Comparison of ENCODE assay signal across 8 mouse cellular contexts in the genomic region with DNA sequence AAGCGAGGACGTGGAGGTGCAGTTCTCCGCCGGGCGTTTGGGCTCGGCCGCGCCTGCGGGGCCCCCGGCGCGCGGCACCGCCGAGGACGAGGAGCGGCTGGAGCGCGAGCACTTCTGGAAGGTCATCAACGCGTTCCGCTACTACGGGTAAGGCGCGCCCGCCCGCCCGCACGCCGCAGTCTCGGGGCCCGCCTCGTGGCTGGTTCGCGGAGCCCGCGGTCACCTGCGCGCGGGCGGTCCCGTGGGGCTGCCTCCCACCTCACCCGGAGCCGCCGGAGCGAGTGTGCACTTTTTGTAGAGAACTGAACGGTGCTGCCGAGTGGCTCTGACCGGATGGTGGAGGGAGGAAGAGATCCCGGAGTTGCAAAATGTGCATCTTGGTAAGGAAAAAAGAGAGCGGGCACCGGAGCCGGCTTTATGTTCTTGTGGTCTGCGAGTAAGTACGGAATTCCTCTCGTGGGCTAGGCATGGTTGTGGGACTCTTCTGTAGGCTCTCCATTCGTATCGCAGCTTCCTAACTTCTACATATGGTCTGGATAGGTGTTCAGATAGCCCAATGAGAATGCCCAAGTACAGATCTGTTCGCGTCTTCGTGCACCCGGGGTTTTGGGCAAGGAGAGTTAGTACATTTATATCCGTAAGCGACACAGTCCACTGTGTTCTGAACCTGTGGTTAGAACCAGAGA. TPM values are rescaled to one million over a fixed set of nuclear protein-coding genes. Genes with fewer than 3 reads are reported as not detected.
A peak's percentile ranks its signal among the peaks of the same experiment; 100 is the strongest.
DNase-seq lines count a peak whose midpoint lies in the region; ATAC-seq and TF ChIP-seq lines count a peak whose summit lies in the region.

No protein-coding gene starts in this region.

- peak overlapping the region; percentile 84 for H3K9ac ChIP-seq in embryonic facial prominence, embryonic 11.5 days (replicated peaks; ENCODE audit: low read length)
- peak overlapping the region; percentile 90 for H3K9ac ChIP-seq in heart, embryonic 14.5 days (ENCODE audit: low read length)
- peak overlapping the region; percentile 86 for H3K9ac ChIP-seq in liver, embryonic 15.5 days
- H3K9ac ChIP-seq in neural tube, embryonic 14.5 days (replicated peaks; ENCODE audit: low read depth, low read length): peak overlapping the region; percentile 55

- no peak for TF ChIP-seq POLR2A in thymus, adult 2 months (IDR thresholded peaks at IDR 0.05; ENCODE audit: control insufficient read depth, extremely low read depth, insufficient read depth, low read length, poor library complexity)

- no peaks in the 10 kb centered on the region for H3K36me3 ChIP-seq in embryonic facial prominence, embryonic 11.5 days (replicated peaks; ENCODE audit: control insufficient read depth, insufficient read depth, low read depth, low read length)
- no peaks in the 10 kb centered on the region for H3K36me3 ChIP-seq in heart, embryonic 14.5 days (ENCODE audit: control insufficient read depth, insufficient read depth, low read length)
- no peaks in the 10 kb centered on the region for H3K36me3 ChIP-seq in liver, embryonic 15.5 days (replicated peaks)
- no peaks in the 10 kb centered on the region for H3K36me3 ChIP-seq in neural tube, embryonic 14.5 days (ENCODE audit: control insufficient read depth, insufficient read depth, low read length)
- H3K36me3 ChIP-seq in thymus, adult 2 months (ENCODE audit: control insufficient read depth, insufficient read depth, low read length): no peaks in the 10 kb centered on the region

- H3K4me1 ChIP-seq in embryonic facial prominence, embryonic 11.5 days (ENCODE audit: control insufficient read depth, insufficient read depth, low read length): no peaks in the 10 kb centered on the region
- peaks cover 5 to 25% of the 10 kb centered on the region in 2 experiments for H3K4me1 ChIP-seq in heart, embryonic 14.5 days (ENCODE audit: control insufficient read depth in 2 of 2, insufficient read depth in 2 of 2, low read length in 2 of 2)
- peaks cover 34% of the 10 kb centered on the region for H3K4me1 ChIP-seq in liver, embryonic 15.5 days (replicated peaks)
- H3K4me1 ChIP-seq in neural tube, embryonic 14.5 days (ENCODE audit: control insufficient read depth, insufficient read depth, low read length): peaks cover 20% of the 10 kb centered on the region
- H3K4me1 ChIP-seq in thymus, adult 2 months (replicated peaks; ENCODE audit: control insufficient read depth, insufficient read depth, low read length): 0 out of 2 replicates have a peak, but pooled peaks cover 2% of the 10 kb centered on the region

- H3K27ac ChIP-seq in embryonic facial prominence, embryonic 11.5 days (replicated peaks; ENCODE audit: low read depth, low read length): peak overlapping the region; percentile 62; the same call in 1 of the 2 replicates
- peak overlapping the region; percentile 68 to 88 for H3K27ac ChIP-seq in heart, embryonic 14.5 days (replicated peaks in 1 of 2; ENCODE audit: control insufficient read depth in 1 of 2, insufficient read depth in 1 of 2, low read depth in 2 of 2, low read length in 2 of 2)
- H3K27ac ChIP-seq in liver, embryonic 15.5 days (replicated peaks): peak overlapping the region; percentile 90
- peak overlapping the region; percentile 74 for H3K27ac ChIP-seq in neural tube, embryonic 14.5 days (ENCODE audit: low read depth, low read length)
- no peak overlapping the region for H3K27ac ChIP-seq in thymus, adult 2 months (ENCODE audit: control insufficient read depth, insufficient read depth, low read length)

- no peaks in the 10 kb centered on the region for H3K27me3 ChIP-seq in embryonic facial prominence, embryonic 11.5 days (ENCODE audit: control insufficient read depth, insufficient read depth, low read length)
- no peaks in the 10 kb centered on the region for H3K27me3 ChIP-seq in heart, embryonic 14.5 days (ENCODE audit: control insufficient read depth, insufficient read depth, low read length)
- H3K27me3 ChIP-seq in liver, embryonic 15.5 days: no peaks in the 10 kb centered on the region
- no peaks in the 10 kb centered on the region for H3K27me3 ChIP-seq in neural tube, embryonic 14.5 days (ENCODE audit: control insufficient read depth, insufficient read depth, low read length)
- no peaks in the 10 kb centered on the region for H3K27me3 ChIP-seq in thymus, adult 2 months (ENCODE audit: control insufficient read depth, insufficient read depth, low read length)

- peak; percentile 67 for ATAC-seq in embryonic facial prominence, embryonic 11.5 days (replicated peaks; ENCODE audit: insufficient number of reproducible peaks, low FRiP score, low TSS enrichment, low read depth)
- peak; percentile 68 for ATAC-seq in heart, embryonic 14.5 days (ENCODE audit: insufficient number of reproducible peaks, insufficient read depth, low FRiP score, low read depth)
- ATAC-seq in liver, embryonic 15.5 days (ENCODE audit: insufficient read depth): peak; percentile 78
- peak; percentile 80 for ATAC-seq in neural tube, embryonic 14.5 days (ENCODE audit: low read depth)

- H3K4me3 ChIP-seq in embryonic facial prominence, embryonic 11.5 days (ENCODE audit: low read depth, low read length): peak overlapping the region; percentile 81
- H3K4me3 ChIP-seq in heart, embryonic 14.5 days (ENCODE audit: control insufficient read depth in 1 of 2, insufficient read depth in 1 of 2, low read depth in 1 of 2, low read length in 2 of 2): peak overlapping the region; percentile 70 to 92
- peak overlapping the region; percentile 83 for H3K4me3 ChIP-seq in liver, embryonic 15.5 days (replicated peaks)
- peak overlapping the region; percentile 78 for H3K4me3 ChIP-seq in neural tube, embryonic 14.5 days (ENCODE audit: low read depth, low read length)
- H3K4me3 ChIP-seq in thymus, adult 2 months (ENCODE audit: control insufficient read depth, insufficient read depth, low read length): peak overlapping the region; percentile 75

- H3K9me3 ChIP-seq in embryonic facial prominence, embryonic 11.5 days (replicated peaks; ENCODE audit: control insufficient read depth, low read length): no peaks in the 10 kb centered on the region
- H3K9me3 ChIP-seq in heart, embryonic 14.5 days (ENCODE audit: control insufficient read depth, low read length): no peaks in the 10 kb centered on the region
- no peaks in the 10 kb centered on the region for H3K9me3 ChIP-seq in liver, embryonic 15.5 days (replicated peaks)
- no peaks in the 10 kb centered on the region for H3K9me3 ChIP-seq in neural tube, embryonic 14.5 days (ENCODE audit: control insufficient read depth, low read length)

- TF ChIP-seq CTCF in thymus, adult 2 months (IDR thresholded peaks at IDR 0.05; ENCODE audit: borderline replicate concordance, control insufficient read depth, extremely low read depth, insufficient read depth, low read length, poor library complexity): no peak

- WGBS in embryonic facial prominence, embryonic 11.5 days: 0% methylated on average over 55 of the region's 64 CpGs
- WGBS in heart, embryonic 14.5 days: under 1% methylated on average over 50 of the region's 64 CpGs
- under 1% methylated on average over 64 of the region's 64 CpGs for WGBS in liver, embryonic 15.5 days (ENCODE audit: insufficient replicate concordance)
- under 1% methylated on average over 56 of the region's 64 CpGs for WGBS in neural tube, embryonic 14.5 days
- under 1% methylated on average over 64 of the region's 64 CpGs for WGBS in thymus, adult 2 months

- H3K4me2 ChIP-seq in embryonic facial prominence, embryonic 11.5 days (ENCODE audit: low read depth, low read length): peak overlapping the region; percentile 72
- peak overlapping the region; percentile 84 for H3K4me2 ChIP-seq in heart, embryonic 14.5 days (ENCODE audit: low read length)
- H3K4me2 ChIP-seq in liver, embryonic 15.5 days: peak overlapping the region; percentile 81
- H3K4me2 ChIP-seq in neural tube, embryonic 14.5 days (ENCODE audit: low read depth, low read length): peak overlapping the region; percentile 75

- DNase-seq in CD4-positive helper T cell, adult 2 months (ENCODE audit: low read depth, low spot score): peak; percentile 70
- peak; percentile 59 for DNase-seq in adrenal gland, postnatal 10 days
- peak; percentile 54 for DNase-seq in embryonic facial prominence, embryonic 11.5 days (ENCODE audit: low spot score)
- DNase-seq in kidney, postnatal 36 days: peak; percentile 20 to 63
- peak; percentile 58 for DNase-seq in thymus, adult 2 months

RNA-seq across cellular contexts. Expression of a gene that starts 0.6 kb away (rescaled TPM):
- 10 to 100 TPM; 16.7 to 19.4 TPM for total RNA-seq in adrenal gland, postnatal 10 days (2021)
- polyA plus RNA-seq in embryonic facial prominence, embryonic 11.5 days (2014; fragmentation: Nextera tagmentation; extraction: Ambion mirVana): 36.4 and 37.1 TPM in 2 replicates
- 30.9 and 31.8 TPM in 2 replicates for polyA plus RNA-seq in heart, embryonic 14.5 days (2014; fragmentation: Nextera tagmentation; extraction: Ambion mirVana)
- polyA plus RNA-seq in liver, embryonic 15.5 days (2015; fragmentation: Nextera tagmentation; extraction: Ambion mirVana): 14.7 and 16.8 TPM in 2 replicates
- 11.2 and 15.9 TPM in 2 replicates for polyA plus RNA-seq in neural tube, embryonic 14.5 days (2014; fragmentation: Nextera tagmentation; extraction: Ambion mirVana)
- polyA plus RNA-seq in thymus, adult 2 months (2012; rRNA removed): 6.6 and 11.7 TPM in 2 replicates

RNA-seq across cellular contexts. Expression of a gene that starts 39.4 kb away (rescaled TPM):
- 10 to 100 TPM; 11.4 to 12.6 TPM for total RNA-seq in adrenal gland, postnatal 10 days (2021)
- 5.1 and 8.0 TPM in 2 replicates for polyA plus RNA-seq in embryonic facial prominence, embryonic 11.5 days (2014; fragmentation: Nextera tagmentation; extraction: Ambion mirVana)
- 7.6 and 10.7 TPM in 2 replicates for polyA plus RNA-seq in heart, embryonic 14.5 days (2014; fragmentation: Nextera tagmentation; extraction: Ambion mirVana)
- polyA plus RNA-seq in liver, embryonic 15.5 days (2015; fragmentation: Nextera tagmentation; extraction: Ambion mirVana): 5.5 and 5.9 TPM in 2 replicates
- 9.4 and 9.5 TPM in 2 replicates for polyA plus RNA-seq in neural tube, embryonic 14.5 days (2014; fragmentation: Nextera tagmentation; extraction: Ambion mirVana)
- 5.1 and 5.2 TPM in 2 replicates for polyA plus RNA-seq in thymus, adult 2 months (2012; rRNA removed)

RNA-seq across cellular contexts. Expression of a gene that starts 39.6 kb away (rescaled TPM):
- total RNA-seq in adrenal gland, postnatal 10 days (2021): 10 to 100 TPM; 90.4 to 91.2 TPM
- polyA plus RNA-seq in embryonic facial prominence, embryonic 11.5 days (2014; fragmentation: Nextera tagmentation; extraction: Ambion mirVana): 40.9 and 49.8 TPM in 2 replicates
- 85.3 and 85.8 TPM in 2 replicates for polyA plus RNA-seq in heart, embryonic 14.5 days (2014; fragmentation: Nextera tagmentation; extraction: Ambion mirVana)
- polyA plus RNA-seq in liver, embryonic 15.5 days (2015; fragmentation: Nextera tagmentation; extraction: Ambion mirVana): 64.6 and 66.5 TPM in 2 replicates
- 25.8 and 44.7 TPM in 2 replicates for polyA plus RNA-seq in neural tube, embryonic 14.5 days (2014; fragmentation: Nextera tagmentation; extraction: Ambion mirVana)
- polyA plus RNA-seq in thymus, adult 2 months (2012; rRNA removed): 59.9 and 64.2 TPM in 2 replicates

RNA-seq across cellular contexts. Expression of a gene that starts 41.8 kb away (rescaled TPM):
- 10 to 100 TPM; 12.7 to 13.0 TPM for total RNA-seq in adrenal gland, postnatal 10 days (2021)
- polyA plus RNA-seq in embryonic facial prominence, embryonic 11.5 days (2014; fragmentation: Nextera tagmentation; extraction: Ambion mirVana): 55.7 and 59.2 TPM in 2 replicates
- 32.4 and 36.5 TPM in 2 replicates for polyA plus RNA-seq in heart, embryonic 14.5 days (2014; fragmentation: Nextera tagmentation; extraction: Ambion mirVana)
- 33.5 and 33.9 TPM in 2 replicates for polyA plus RNA-seq in liver, embryonic 15.5 days (2015; fragmentation: Nextera tagmentation; extraction: Ambion mirVana)
- polyA plus RNA-seq in neural tube, embryonic 14.5 days (2014; fragmentation: Nextera tagmentation; extraction: Ambion mirVana): 63.3 and 66.7 TPM in 2 replicates
- polyA plus RNA-seq in thymus, adult 2 months (2012; rRNA removed): 20.1 and 25.7 TPM in 2 replicates
